Mouse (Mus musculus) kidney, postnatal 25 days (tissue): ENCODE measurements around the gene Mael.
A peak's percentile ranks its signal among the peaks of the same experiment; 100 is the strongest.

ENCODE experiments used
- DNase-seq, 2 experiments: peaks; one replicate each; pipeline ENCODE4 v3.0.0; 2021; ENCODE audit warnings: mixed read lengths in 2 of 2

Gene Mael

DNA sequence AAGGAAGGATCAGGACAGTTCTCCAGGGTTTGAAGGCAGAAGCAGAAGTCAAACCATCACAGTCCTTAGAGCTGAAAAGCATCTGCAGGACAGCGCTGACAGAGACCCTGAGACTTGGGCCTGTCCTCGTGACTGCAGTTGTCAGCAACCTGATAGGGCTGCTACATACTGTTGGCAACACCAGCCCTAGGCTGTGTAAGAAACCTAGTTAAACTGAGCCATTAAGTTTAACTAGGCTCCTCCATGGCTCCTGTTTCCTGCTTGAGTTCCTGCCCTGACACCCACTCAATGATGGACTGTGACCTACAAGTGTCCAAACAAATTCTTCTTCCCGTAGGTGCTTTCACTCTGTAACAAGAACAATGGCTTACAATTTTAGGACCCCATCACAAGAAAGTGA, 33.4 kb downstream of the Mael start:
- DNase-seq, result no peak

GRCm38 (mm10) chr1:166204171-166204570, 34.4 kb downstream of the Mael start:
- no peak for DNase-seq

- no peak for DNase-seq
Measured at GRCm38 (mm10) chr1:166189821-166190220, 48.7 kb downstream of the Mael start.

DNA sequence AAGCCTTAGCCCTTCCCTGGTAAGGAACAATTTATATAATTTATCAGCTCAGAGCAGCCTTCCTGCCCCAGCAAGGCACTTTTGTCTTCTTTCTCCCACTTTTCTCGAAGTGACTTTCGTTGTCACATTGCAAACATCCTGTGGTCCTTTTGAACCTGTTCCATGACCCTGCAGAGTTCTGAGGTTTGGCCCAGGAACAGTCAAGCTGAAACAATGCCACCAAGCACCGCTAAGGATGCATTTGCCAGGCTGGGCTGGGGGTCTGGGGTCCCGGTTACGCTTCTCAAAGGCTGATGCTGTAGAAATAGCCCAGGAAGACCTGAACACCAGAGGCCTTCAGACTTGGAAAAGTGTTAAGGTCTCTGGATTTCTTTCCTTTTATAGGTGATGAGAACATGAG, 53.2 kb downstream of the Mael start:
- no peak for DNase-seq

DNA sequence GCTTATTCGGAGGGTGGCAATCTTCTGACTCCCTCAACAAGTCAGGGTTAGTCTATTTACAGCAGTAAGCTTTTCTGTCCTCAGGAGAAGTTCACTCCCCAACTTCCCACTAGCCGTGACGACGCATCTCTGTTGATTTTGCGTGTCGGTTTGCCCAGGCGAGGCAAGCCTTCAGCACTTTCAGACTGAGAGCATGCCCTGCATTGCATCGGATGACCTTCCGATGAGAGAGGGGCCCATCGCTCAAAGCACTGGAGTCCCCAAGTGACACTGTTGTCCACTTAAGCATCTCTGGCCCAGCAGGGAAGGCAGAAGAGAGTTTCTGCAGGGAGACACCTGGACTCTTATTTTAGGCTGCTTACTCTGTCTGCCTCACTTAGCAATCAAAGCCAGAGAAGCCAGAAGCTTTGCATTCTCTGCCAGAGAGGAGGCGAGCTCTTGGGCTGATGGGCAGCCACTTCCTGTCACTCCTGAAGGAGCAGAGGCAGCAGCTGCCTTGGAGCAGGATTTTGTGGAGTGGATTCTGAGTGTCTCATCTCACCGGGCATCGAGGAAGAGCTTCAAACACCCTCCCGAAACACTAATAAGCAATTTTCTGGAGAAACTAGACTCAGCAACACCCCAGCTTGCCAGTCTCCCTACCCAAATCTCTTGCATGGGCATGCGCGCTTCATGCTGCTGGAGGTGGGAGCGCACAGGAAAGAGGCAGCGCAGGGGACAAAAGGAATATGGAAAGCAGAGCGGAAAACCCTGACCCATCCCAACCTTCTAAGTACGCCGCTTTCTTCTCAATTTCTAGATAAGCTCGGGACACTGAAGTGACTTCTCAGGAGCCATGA, 53.9 kb downstream of the Mael start:
- no peak for DNase-seq

DNA sequence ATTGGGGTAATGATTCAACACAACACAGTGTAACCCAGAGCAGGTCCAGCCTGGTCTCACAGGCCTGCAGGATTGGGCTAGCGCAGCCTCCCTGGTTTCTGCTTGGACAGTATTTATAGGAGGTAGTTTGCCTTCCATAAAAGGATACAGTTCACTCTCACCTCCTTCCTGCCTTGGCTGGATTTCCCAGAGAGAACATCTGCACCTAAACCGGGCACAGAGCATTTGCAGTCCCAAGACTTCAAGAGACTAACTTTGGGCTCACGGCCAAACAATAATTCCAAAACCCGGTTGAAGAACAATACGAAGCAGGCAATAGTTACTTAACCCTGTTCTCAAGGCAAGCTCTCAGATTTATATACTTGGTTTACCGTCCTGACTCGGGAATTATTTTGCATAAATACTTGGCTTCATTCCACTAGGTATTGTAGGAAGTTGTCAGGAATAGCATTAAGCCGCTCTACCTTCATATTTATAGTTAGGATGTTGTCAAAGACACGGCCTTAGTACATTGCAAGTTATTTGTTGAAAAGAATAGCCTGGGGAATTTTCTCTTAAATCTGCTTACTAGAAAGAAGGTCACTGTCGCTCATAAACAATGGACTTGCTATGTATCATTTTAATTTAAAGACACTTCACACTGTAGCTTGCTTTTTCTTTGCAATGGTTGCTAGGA, 55.5 kb downstream of the Mael start:
- DNase-seq, result no peak

DNA sequence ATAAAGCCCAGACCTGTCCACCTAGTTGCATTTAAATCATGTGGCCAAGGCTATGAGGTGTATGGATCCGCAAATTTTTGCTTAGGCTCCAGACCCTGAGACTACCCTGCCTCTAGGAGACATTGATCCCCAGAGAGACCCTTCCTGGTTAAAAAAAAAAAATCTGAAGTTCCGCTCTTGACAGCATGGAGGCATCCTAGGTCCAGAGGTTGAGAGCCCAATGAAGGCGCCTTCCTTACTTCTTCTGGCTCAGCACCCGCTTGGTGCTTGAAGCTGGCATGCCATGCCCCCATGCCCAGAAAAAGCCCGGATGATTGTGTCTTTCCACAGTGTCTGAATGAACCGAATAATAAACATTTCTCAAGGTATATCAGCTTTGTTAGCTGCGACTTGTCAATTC, 57.0 kb downstream of the Mael start:
- no peak for DNase-seq

DNA sequence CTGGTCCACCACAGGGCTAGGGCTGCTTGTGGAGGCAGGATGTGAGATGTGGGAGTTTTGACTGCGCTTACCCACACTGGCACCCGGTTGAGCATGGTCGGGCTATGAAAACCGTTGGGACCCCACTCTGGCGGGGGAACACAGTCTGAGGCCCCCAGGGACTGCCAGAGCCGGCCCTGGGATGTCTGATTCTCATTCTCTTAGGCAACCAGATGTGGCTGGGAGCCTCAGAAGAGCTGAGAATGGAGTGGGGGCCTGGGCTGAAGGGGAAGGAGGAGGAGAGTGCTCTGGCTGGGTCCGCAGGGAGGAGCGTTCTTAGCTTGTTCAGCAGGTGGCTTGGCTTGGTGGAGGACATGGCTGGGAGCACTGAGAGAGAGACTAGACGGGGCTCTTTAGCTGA, 64.9 kb downstream of the Mael start:
- no peak for DNase-seq

- no peak for DNase-seq
Measured at GRCm38 (mm10) chr1:166172992-166173391, 65.6 kb downstream of the Mael start.

DNA sequence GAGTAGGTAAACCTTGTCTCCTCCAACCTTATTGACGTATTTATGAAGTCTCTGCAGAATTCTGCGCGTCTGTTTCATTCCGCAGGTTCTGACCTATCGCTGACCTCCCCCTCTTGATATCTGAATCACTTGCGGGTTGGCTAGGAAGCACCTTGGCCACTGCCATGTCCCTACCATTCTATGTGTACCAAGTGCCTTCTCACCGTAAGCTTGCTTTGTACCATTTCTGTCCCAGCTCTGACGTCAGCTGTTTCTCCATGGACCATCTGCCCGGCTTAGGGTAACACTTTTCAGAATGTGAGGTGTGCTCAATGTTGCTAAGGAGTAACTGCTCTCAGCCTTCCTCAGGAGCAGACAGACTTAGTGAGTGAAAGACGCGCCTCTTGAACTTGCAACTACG, 67.7 kb downstream of the Mael start:
- DNase-seq, result no peak

DNA sequence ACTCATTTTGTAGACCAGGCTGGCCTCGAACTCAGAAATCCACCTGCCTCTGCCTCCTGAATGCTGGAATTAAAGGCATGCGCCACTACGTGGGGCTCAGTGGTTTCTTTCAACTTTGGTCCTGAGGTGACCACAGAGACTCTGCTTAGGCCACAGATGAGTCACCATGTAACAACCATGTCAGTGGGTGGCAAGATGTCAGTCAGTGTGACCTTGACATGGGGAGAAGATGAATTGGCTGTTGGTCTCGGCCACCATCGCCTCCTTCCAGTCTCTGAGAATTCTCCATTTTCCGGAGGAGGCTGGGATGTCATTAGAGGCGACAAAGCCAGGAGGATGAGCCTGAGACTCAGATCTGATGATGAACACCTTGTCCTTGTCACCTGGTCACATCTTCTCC, 68.8 kb downstream of the Mael start:
- no peak for DNase-seq

GRCm38 (mm10) chr1:166168017-166168416, 70.5 kb downstream of the Mael start:
- no peak for DNase-seq

- DNase-seq, result no peak
Measured at GRCm38 (mm10) chr1:166167405-166167804, 71.1 kb downstream of the Mael start.

DNA sequence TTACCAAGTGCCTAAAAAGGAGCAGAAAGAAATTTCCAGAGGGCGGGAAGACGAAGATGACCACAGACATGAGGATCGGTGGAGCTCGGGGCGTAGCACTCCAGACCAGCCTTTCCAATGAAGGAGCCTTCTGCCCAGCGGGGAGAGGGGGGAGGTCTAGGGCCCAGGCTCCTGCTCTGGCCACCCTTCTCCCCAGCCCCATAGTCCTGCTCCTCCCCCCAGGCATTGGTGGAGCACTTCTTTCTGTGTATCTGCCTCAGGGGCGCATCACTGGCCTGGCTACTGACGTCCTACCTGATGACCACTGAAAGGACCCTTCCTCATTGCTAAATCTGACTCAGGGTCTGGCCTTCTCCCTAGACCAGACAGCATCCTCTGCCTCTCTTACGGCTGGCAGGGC, 73.4 kb downstream of the Mael start:
- no peak for DNase-seq

- no peak for DNase-seq
Measured at GRCm38 (mm10) chr1:166164580-166164979, 74.0 kb downstream of the Mael start.

DNA sequence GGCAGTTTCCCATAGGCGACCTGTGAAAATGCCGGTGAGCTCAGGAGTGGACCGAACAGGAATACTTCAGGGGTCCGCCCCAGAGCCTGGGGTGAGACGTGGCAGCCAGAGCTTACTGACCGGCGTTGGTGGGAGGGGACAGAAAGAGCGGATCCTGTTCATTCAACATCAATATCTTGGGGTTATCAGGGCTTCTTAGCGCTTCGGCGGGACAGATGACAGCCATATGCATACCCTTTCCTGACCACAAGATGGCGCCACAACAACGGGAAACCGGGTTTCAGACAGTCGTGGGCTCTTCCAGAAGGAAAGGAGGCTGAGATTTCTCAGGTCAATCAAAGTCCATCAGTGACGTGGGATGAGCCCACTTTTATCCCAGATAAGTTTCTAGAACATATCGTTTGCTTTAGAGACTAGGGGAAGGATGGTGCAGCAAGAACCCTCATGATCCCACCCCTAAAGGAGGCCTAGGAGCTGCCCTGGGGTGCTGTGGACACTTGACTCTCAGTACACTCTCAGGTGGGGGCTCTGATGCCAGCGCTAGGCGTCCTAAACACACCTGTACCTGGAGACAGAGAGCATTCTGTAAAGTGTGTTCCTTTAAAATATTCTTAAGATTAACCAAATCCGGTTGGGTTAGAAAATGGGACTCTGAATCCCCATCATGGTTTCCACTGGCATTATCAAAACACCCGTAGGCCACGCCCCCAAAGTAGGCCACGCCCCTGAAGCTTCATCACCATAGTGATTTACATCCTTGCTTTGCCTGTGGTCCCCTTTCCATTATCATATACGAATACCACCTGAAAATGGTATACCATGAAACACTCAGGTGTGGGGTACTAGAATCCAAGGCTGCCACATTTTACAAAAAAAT, 77.7 kb downstream of the Mael start:
- peak; percentile 61 to 79 for DNase-seq

- DNase-seq, result no peak
Measured at GRCm38 (mm10) chr1:166160111-166160510, 78.4 kb downstream of the Mael start.

DNA sequence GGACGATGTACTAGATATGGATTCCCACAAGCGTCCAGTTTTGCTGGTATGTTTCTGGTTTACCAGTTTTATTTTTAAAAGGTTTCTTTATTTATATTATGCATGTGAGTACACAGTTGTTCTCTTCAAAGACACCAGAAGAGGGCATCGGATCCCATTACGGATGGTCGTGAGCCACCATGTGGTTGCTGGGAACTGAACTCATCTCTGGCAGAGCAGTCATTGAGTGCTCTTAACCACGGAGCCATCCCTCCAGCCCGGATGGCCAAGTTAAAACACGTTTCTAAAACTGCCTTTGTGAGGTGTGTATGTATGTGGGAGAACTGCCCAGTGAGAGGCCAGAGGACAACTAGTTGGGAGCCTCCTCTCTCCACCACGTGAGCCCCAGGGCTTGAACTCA, 79.9 kb downstream of the Mael start:
- no peak for DNase-seq

DNA sequence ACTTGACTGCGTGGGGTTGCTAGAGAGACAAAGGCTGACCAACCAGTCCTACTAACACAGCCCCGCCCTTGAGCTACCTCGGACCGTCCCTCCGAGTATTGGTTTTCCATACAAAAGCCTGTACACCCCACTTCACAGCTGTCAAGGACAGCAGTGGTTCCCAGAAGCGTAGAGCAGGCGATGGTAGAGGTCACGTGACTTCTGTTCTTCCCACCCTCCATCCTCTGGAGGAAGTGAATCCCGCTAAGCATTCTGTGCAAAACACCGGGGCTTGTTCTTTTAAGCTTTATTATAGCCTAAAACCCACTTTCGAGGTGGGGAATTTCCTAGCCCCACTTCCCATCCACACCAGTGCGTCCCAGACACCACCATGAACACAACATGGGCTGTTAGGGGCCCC, 80.8 kb downstream of the Mael start:
- DNase-seq, result no peak

- DNase-seq, result no peak
Measured at GRCm38 (mm10) chr1:166155113-166155494, 83.4 kb downstream of the Mael start.

DNA sequence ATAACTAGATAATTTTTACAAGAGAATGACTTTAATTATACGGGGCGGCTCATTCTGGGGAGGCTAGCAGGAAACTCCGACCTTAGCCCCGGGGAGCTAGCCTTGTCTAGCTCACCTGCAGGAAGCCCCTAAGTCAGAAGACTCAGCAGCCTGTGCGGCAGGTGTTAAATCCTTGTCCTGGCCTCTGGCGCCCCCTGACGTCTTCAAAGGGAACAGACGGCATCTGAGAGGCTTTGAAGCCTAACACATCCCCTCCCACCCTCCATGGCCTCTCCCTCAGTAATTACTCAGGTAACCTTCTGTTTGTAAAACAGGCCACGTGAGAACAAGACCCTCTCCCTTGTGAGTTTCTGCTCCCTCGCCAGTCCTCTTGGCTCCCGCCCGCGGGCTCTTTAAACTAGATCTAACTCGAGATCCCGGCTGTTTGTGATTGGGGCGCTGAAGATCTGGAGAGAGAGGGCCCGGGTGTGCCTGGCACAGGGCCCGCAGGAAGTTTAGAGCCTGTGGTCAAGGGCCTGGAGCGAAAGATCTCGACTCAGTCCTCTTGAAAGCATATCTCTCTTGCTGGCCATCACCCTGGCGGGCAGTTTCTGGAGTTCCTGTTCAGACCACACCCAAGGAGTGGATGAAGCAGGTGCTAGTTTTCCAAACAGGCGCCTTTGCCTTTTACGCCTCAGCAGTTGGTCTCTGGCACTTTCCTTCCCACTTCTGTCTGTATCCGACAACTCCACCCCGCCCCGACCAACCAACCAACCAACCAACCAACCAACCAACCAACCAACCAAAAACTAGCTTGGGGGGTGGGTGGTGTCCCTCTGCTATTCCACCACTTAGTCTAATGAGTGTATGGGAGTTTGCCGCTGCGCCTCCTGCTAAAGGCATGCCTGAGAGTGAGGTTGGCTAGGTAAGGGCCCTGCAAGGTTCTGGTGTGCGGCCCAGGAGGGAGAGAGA, 84.1 kb downstream of the Mael start:
- peak; percentile 78 to 85 for DNase-seq
